Mouse (Mus musculus) testis, postnatal 10 days (tissue): ENCODE measurements at regions not wholly inside any gene's neighbourhood (a gene's known extent, or its start where the extent isn't known, plus 50 kb on each side); places are given as distances from the start of the nearest gene placed in this dataset.

ENCODE experiments used
- DNase-seq: peaks from one replicate; pipeline ENCODE4 v3.0.0; 2021; ENCODE audit warnings: low spot score

DNA sequence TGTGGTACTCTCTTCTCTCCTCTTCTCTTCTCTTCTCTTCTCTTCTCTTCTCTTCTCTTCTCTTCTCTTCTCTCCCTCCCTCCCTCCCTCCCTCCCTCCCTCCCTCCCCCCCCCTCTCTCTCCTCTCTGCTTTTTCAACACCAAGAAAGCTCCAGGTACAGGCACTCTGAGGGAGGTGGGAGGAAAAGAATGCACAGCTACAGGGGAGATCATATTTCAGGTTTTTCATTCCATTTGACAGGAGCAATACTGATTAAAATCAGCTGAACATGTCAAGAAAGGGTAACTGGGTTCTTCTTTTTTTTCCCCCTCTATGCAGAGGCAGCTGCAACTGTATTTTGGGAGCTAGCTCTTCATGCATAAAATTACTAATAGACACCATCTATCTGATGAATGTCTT is 368.8 kb upstream of the Rack1 start:
- DNase-seq, result no peak

DNA sequence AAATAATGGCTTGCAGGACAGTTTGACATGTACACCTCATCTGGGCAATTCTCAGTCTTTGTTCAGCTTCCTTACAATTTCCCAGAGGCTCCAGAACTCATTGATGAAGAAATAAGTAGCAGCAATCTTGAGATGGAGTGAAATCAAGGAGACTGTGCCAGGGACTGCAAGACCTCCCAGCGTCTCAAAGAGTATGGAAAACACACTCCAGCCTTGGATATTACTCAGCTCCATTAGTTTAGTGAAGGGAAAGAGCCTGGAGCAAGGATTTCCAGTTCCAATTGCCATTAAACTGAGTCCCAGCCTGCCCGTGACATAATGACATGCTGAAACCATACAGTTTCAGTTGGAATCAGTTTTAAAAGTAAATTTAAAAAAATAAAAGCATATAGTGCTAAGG is 372.7 kb upstream of the Rack1 start:
- no peak for DNase-seq

DNA sequence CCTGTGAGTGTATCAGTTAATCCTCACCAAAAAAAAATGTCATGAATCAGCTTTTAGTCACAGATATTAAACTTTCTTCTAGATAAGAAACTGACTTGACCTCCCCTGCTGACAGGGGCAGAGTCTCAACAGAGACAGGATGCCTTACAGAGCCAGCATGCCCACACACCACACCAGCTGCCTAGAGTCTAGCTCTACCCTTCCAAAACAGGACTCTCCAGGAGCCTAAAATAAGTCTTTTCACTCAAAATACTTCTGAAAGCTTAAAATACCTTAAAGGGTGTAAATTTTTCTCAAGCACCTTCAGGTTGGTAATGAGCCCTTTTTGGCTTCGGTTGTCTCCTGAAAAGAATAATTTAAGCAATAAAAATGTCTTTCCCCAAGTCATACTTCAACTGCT is 373.7 kb upstream of the Rack1 start:
- no peak for DNase-seq

DNA sequence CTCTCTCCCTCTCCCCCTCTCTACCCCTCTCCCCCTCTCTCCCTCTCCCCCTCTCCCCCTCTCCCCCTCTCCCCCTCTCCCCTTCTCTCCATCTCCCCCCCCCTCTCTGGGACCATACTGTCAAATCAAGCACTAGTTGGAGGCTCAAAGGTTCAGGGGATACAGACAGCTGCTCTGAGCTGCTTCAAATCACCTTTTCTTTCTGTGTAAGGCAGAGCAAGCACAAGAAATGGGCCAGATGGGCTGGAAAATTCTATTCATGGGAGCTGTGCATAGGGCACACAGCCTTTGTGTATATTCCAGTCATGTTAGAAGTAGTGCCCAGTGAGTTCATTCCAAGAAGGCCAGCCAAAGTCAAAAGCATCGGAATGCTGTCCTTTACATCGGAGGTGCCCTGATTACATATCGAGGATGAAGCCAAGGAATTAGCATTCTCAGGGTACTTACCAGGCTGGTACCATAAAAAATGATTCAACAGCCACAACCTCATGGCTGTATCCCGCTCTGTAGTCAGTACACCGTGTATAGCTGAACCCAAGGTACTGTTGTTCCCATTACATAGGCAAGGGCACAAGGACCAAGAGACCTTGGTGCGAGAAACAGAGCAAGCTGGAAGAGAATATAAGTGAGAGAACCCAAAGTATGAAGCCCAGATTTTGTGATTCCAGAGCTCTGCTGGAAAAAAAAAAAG is 381.9 kb upstream of the Rack1 start:
- DNase-seq, result no peak

DNA sequence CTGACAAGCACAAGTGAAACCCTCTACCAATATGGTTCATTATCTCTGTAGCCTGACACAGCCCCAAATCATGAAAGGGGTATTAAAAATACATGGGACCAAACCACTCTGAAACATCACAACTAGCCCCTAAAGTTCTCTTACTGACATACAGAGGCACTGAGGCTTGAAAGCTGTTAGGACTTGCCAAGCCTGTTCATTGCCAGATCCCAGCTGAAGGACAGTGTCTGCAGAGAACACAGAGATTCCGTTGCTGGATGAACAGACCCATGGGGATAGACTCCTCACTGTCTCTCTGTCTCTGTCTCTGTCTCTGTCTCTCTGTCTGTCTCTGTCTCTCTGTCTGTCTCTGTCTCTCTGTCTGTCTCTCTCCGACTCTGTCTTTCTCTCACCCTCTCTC is 382.5 kb upstream of the Rack1 start:
- no peak for DNase-seq

DNA sequence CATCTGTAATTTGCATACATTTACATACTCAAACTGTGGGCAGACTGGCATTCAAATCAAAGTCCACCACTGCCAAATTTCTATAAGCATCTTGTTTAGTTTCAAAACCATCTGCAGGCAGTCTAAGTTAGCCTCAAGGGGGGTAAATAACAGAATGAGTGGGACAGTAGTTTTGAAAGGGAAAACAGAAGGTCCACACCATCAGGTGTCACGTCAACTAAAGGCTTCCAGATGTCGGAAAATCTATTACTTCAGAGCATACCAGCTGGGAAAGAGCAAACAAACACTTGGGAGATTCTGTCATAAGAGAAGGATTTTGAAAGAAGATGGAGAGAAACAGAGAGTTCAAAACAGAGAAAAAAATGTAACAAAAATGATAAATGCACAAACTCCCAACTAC is 402.1 kb upstream of the Rack1 start:
- DNase-seq, result no peak

DNA sequence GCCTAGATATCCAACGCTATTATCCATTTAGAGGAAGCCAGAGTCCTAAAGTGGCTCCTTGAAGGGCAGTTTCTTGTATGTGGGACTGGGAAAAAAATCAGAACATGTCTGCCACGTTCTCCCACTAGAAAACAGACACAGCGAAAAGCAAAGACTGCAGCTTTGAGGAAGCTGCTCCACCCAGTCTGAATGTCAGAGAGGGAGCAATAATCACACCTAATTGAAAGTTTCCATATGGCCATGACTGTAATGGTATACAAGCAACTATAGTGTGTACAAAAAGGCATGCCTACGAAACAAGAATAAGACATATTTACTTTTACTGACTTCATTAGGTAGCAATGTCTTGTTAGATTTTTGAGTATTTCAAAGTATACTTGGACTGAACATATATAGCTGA is 392.7 kb upstream of the Sgcd start:
- no peak for DNase-seq

DNA sequence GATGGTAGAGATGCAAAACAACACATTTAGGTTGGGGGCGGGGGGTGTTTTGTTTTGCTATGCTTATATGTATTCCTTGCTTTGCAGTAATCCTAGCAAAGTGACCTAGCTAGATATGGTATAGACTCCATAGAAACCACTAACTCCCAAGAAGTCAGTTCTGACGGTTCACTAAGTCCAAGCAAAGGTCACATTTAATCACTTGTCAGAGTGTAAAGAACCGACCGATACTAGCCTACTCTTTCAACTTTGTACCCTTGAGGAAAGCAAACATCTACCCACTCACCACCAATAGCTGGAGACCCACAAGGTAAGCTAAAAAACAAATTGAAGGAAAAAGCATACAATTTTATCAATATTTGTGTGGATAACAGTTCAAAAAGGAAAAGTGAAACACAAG is 389.3 kb upstream of the Sgcd start:
- DNase-seq, result no peak

DNA sequence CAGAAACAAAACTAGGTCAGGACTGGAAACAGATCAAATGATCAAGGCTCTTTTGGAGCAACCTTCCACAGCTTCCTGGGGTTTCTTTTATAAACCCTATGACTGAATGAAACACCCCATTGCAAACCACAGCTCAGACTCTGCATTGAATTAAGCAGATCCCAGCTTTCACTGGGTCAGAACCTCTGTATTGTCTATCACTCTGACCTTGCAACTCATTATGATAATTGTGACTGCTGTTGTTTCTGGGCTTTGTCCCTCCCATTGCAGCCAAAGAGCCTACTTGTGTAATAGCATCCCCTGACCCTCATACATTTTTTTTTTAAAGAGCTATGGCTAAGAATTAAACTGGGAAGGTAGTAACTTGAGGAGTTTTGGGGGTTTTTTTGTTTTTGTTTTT is 388.5 kb upstream of the Sgcd start:
- no peak for DNase-seq

DNA sequence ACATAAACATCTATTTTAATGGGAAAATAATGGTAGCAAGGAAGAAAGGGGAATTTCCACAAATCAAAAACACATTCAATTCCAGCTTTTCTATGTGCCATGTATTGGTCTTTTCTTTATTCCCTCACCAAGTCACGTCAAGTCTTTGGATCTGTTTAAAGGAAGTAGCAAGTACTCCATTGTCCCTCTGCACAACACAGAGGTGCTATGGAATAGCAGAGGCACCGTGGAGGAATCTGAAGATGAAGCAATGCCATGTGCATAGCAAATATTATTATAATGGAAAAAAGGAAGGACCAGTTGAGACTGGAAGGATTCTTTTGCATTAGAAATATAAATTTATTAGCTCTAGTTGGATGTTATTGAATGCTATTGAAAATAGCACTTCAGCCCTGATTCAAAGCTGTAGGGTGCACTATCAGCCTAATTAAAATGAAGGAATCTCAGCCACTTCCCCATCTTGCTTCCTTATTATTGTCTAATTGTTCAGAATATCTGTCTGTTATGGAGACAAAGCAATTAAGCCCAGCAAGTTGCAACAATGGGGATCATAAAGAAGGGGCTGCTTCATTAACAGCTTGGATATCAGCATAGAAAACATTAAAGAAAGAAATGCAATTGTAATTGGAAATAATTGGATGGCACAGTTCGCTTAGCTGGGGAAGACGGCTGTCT is 362.7 kb upstream of the Sgcd start:
- DNase-seq, result no peak

DNA sequence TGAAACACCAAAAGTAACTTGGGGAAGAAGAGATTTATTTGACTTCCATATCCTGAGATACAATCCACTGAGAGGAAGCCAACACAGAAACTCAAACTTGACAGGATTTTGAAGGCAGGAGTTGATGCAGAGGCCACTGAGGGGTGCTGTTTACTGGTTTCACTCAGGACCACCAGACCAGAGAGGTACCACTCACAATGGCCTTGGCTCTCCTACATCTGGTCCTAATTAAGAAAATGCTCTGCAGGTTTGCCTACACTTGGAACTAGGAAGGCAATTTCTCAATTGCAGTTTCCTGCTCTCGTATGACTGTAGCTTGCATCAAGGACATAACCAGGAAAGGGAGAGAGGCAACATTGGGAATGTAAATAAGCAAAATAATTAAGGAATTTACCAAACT is 325.7 kb upstream of the Sgcd start:
- no peak for DNase-seq

DNA sequence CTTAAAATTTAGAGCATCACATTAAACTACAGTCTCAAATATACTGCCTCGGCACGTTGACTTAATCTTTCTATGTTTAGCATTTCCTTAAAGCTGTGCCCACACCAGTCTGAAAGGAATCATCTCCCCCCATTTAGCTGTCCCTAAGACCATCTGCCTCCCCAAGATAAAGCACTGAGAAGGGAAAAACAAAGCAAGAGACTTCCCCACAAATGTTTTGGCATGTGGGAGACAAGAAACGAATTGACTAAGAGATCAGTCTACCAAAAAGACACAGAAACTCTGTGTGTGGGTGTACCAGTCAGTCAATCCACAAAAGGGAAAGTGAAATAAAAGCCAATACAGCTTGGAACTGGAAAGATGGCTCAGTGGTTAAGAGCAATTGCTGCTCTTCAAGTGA is 306.6 kb upstream of the Sgcd start:
- no peak for DNase-seq

DNA sequence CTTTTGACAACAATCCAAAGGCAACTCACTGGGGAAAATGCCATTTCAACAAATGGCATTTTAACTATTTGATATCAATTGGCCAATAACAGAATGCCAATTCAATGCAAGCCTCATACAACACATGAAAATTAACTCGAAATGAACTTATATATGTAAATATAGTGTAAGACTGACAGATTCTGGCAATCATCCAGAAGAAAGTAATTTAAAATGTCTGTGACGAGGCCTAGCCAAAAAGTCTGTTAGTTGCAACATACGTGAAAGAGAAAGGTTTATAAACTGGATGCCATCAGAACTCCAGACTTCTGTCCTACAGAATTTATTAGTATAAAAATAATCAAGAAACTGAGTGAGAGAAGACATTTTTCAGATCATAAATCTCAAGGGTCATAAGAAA is 273.7 kb upstream of the Sgcd start:
- no peak for DNase-seq

DNA sequence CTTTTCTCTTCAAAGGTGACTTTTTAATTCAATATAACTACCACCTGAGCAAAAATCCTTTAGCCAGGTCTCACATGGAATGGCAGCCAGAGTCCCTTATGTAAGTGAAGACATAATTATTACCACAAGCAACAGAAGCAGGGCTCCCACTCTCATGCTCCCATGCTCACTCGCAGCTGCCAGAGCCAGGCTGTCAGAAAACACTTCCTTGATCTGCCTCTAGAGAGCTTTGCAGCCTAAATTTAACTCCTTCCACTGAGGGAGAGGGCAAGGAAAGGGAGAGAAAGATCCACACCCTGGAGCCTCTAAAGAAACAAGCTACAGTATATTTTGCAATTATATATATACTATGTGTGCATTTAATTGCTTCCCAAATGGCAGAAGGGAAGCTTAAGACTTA is 272.3 kb upstream of the Sgcd start:
- no peak for DNase-seq

DNA sequence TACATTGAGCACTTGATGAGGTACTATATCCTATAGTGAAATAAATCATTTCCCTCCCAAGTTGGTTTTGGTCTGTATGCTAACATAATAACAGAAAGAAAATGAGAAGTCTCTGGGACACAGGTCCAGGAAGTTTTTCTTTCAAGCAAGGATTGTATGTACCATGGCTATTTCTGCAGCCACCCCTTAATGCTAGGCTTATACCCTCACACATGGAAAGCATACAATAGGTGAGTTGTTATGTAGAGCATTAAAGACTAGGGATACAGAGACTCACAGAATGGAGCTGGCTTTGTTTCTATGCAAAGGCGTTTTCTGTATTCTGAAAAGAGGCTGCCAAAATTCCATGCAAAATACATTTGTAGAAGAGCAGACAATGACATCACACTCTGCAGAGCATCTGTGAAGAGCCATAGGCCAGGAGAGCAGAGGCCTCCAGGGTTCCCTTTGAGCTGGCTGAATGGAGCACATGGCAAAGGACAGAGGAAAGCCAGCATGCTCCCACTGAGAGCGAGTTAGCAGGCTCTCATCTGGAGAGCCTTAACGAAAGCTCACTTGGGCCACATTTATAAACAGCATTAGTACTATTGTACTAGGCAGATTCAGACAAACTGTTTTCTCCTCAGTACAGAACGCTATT is 262.0 kb upstream of the Sgcd start:
- no peak for DNase-seq

DNA sequence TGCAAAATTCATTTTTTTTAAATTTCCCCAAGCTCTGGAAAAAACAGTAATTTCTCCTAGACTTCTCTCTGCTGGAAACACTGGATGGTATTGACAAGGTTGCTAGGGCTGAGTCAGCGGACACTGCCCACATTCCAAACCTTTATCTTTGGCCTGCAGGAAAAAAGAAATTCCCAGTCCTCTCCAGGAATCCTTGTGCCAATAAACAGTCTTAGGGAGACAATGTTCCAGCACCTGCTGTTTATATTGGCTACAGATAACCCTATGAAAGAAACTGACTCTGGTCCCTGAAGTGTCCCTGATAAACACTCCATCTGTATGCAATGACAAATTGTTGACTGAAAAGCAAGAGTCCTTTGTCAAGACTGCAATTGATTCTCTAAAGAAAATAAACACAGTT is 260.5 kb upstream of the Sgcd start:
- DNase-seq, result no peak

DNA sequence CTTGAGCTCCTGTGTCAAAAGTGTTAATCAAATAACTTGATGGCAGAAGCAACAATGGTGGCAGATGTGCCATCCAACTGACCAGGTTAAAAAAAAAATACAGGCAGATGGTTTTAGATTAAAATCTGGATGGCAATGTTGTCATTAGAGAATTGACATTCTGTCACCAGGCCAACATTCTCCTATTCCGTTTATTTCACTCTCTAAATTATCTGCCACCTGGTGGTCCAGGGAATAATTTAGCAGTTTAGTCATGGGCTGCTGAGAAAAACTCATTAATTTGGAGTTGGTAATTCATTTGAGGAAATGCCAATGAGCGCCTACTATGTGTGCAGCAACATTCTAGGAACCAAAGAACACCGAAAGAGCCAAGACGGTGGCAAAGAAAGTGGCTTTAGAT is 232.4 kb upstream of the Sgcd start:
- DNase-seq, result no peak

DNA sequence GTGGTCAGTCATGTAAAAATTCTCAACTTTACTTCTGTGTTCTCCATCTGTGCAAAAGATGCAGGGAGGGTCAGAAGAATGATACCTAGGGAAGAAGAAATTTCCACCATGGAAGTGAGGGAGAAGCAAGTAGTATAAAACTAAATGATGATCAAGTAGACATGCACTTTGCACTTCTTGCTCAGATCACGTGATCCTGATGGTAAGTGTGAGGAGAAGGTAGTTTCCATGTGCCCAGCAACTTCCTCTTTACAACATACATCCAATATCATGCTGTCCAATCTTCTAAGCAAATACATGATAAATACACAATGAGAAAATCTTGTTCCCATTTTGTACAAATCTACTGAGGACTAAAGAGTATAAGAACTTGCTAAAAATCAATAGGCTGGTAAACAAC is 230.4 kb upstream of the Sgcd start:
- DNase-seq, result no peak

DNA sequence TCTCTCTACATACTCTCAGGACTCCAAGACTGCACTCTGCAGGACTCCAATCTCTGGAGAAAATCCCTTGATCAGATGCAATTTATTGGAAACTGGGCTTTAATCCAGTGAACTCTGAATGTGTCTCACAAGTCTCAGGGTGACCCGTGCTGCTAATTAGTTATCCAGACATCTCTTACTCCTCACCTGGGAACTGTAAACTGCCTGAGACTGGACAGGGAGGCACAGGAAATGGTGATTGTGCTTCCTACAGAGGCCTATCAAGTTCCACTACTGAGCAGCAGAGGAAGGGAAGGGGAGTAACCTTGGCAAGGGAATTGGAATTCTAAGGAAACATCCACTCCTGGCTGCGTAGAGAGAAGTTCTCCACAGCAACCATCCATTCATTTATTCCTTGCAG is 228.0 kb upstream of the Sgcd start:
- DNase-seq, result no peak

DNA sequence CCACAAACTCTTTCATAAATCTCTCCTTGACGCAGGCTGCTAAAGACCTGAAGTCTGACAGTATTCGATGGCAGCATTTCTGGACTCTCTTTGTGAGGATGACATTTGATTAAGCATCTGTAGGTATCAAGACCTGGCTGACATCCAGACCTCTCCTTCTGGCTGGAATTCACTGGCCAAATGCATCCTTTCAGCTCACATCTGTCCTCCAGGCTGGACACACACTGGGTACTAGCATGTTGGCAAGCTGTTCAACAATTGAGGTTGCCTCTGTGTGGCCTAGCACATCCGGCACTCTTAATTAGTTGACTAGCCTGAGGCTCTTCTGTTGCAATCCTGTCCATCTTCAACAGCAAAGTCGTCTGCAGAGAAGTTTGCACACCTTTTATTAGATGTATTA is 197.8 kb upstream of the Sgcd start:
- DNase-seq, result no peak

DNA sequence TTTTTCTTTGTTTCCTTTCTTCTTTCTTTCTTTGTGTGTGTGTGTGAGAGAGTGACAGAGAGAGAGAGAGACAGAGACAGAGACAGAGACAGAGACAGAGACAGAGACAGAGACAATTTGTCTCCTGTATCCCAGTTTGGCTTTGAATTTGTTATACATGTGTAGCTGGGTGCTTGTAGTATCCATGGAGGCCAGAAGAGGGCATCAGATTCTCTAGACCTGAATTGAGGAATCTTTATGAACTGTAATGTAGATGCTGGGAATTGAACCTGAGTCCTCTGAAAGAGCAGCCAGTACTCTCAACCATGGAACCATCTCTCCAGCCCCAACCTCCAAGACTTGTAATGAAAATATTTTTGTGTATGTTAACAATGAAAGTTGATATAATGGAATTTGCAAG is 190.2 kb upstream of the Sgcd start:
- DNase-seq, result peak; percentile 43

DNA sequence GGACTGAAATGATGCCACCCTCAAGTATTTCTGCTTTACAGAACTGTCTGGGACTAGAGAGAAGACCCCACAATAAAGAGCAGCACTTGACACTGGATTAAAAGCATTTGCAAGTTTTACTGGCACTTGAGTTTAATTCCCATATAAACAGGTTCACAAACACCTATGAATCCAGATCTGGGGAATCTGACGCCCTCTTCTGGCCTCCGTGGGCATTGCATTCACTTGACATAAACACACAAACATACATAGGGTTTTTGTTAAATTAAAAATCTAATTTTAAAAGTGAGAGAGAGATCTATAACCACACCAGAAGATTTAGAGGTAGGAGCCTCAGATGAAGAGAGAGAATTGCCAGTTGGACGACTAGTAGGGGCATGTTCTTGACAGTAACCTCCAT is 189.4 kb upstream of the Sgcd start:
- no peak for DNase-seq

DNA sequence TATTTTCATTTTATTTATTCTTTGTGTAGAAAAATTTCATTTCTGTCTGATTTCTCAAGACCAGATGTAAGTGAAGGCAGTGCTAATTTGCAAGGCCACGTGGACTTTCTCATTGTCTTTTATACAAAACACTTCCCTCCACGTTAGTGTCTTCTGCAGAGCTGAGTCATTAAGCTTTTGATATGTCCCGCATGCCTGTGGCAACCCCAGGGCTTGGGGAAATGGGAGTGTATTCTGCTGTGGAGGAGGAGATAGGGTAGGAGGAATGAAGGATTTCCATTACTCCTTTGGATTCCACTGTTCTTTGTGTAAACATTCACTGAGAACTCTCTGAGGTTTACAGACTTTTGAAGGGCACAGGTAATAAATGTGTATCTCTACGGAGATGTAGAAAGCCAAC is 187.7 kb upstream of the Sgcd start:
- DNase-seq, result no peak

DNA sequence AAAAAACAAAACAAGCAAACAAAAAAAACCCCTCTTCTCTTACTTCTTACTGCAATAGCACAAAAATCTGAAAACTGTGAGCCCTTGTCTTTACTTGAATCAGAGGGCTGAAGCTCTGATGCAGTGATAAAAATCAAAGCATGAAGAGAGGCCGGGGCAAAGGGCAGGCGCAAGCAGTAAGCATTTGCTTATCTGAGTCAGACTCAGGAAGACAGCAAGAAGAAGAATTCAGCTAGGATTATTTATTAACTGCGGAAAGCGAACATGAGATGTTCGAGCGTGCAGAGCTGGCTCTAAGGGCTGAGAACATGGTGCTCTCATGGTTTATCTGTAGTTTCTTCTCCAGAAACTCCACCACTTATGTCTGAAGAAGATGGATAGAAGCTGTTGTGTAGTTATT is 163.4 kb upstream of the Sgcd start:
- DNase-seq, result no peak
